ENCODE assay signal across 17 mouse cellular contexts in genomic region chr5:33743481-33743880, GRCm38 (mm10). TPM values are rescaled to one million over a fixed set of nuclear protein-coding genes. Genes with fewer than 3 reads are reported as not detected.
DNase-seq lines count a peak whose midpoint lies in the region; ATAC-seq and TF ChIP-seq lines count a peak whose summit lies in the region.
"Had no signal": no experiment of that assay in that cellular context is flagged by ENCODE, and none has a peak within 500 bp of the region (broad histone marks: within the 10 kb centered on the region; RNA-seq: fewer than 3 reads in every experiment).

No protein-coding gene starts in this region.

- no peak for ATAC-seq in heart, embryonic 13.5 days (ENCODE audit: extremely low read depth, insufficient number of reproducible peaks, low FRiP score, low TSS enrichment)
- peak; percentile 40; the same call in 1 of the 2 replicates for ATAC-seq in heart, postnatal 0 days (ENCODE audit: insufficient read depth, low read depth)
- ATAC-seq: forebrain, embryonic 13.5 days; forebrain, postnatal 0 days; intestine, embryonic 16.5 days had no signal

- peak overlapping the region; percentile 59 for H3K27ac ChIP-seq in heart, embryonic 13.5 days (replicated peaks)
- H3K27ac ChIP-seq in heart, adult 2 months, result no peak overlapping the region
- H3K27ac ChIP-seq in heart, postnatal 0 days (ENCODE audit: low read depth), result peak overlapping the region; percentile 36; the same call in 1 of the 2 replicates
- H3K27ac ChIP-seq: embryonic facial prominence, embryonic 10.5 days; forebrain, embryonic 13.5 days; hindbrain, embryonic 15.5 days had no signal

- no peak overlapping the region for H3K4me2 ChIP-seq in heart, embryonic 13.5 days
- no peak overlapping the region for H3K4me2 ChIP-seq in heart, postnatal 0 days (ENCODE audit: low read depth, low read length)
- H3K4me2 ChIP-seq: forebrain, embryonic 13.5 days; hindbrain, embryonic 15.5 days had no signal

- H3K4me1 ChIP-seq in heart, embryonic 13.5 days, result peaks cover 16% of the 10 kb centered on the region
- H3K4me1 ChIP-seq in heart, adult 2 months (ENCODE audit: control insufficient read depth, insufficient read depth, low read length), result no peaks in the 10 kb centered on the region
- H3K4me1 ChIP-seq in heart, postnatal 0 days (ENCODE audit: control insufficient read depth, insufficient read depth), result 0 out of 2 replicates have a peak, but pooled peaks cover 6% of the 10 kb centered on the region
- H3K4me1 ChIP-seq: embryonic facial prominence, embryonic 10.5 days; forebrain, embryonic 13.5 days; hindbrain, embryonic 15.5 days had no signal

- intact Hi-C loops in heart, postnatal 14 days (cut with DNase I), result no loop called here
- intact Hi-C loops in heart, adult 2 months (cut with DNase I), result no loop called here
- intact Hi-C loops in heart, postnatal 36 days (cut with DNase I), result no loop called here

- 47% methylated on average over 8 of the region's 8 CpGs for WGBS in heart, embryonic 13.5 days
- WGBS in heart, adult 2 months, result 58% methylated on average over 8 of the region's 8 CpGs
- WGBS in heart, postnatal 0 days, result 28% methylated on average over 8 of the region's 8 CpGs

- no peaks in the 10 kb centered on the region for H3K79me2 ChIP-seq in heart, adult 2 months (replicated peaks; ENCODE audit: control insufficient read depth, insufficient read depth, low read length)

- TF ChIP-seq CTCF in heart, adult 2 months (IDR thresholded peaks at IDR 0.05), result no peak
- no peak for TF ChIP-seq CTCF in heart, postnatal 0 days (IDR thresholded peaks at IDR 0.05; ENCODE audit: low read depth)

- H3K27me3 ChIP-seq in heart, embryonic 13.5 days (replicated peaks), result no peaks in the 10 kb centered on the region
- H3K27me3 ChIP-seq in heart, adult 2 months (ENCODE audit: control insufficient read depth, insufficient read depth, low read length), result no peaks in the 10 kb centered on the region
- no peaks in the 10 kb centered on the region for H3K27me3 ChIP-seq in heart, postnatal 0 days (ENCODE audit: control insufficient read depth, insufficient read depth, low read length)
- H3K27me3 ChIP-seq: forebrain, embryonic 13.5 days; hindbrain, embryonic 15.5 days had no signal

- TF ChIP-seq EP300 in heart, adult 2 months (IDR thresholded peaks at IDR 0.05; ENCODE audit: insufficient read depth, low read depth, low read length), result no peak
- no peak for TF ChIP-seq EP300 in heart, postnatal 0 days (IDR thresholded peaks at IDR 0.05; ENCODE audit: low read depth)

- H3K9me3 ChIP-seq in heart, embryonic 13.5 days, result no peaks in the 10 kb centered on the region
- H3K9me3 ChIP-seq in heart, postnatal 0 days (replicated peaks; ENCODE audit: control insufficient read depth, low read length), result no peaks in the 10 kb centered on the region
- H3K9me3 ChIP-seq: embryonic facial prominence, embryonic 10.5 days; forebrain, embryonic 13.5 days; hindbrain, embryonic 15.5 days had no signal

- H3K9ac ChIP-seq in heart, embryonic 13.5 days, result no peak overlapping the region
- H3K9ac ChIP-seq in heart, adult 2 months (ENCODE audit: low read depth, low read length), result no peak overlapping the region
- H3K9ac ChIP-seq in heart, postnatal 0 days (replicated peaks; ENCODE audit: low read depth, low read length), result no peak overlapping the region
- H3K9ac ChIP-seq: forebrain, embryonic 13.5 days; forebrain, postnatal 0 days; hindbrain, embryonic 15.5 days had no signal

- peaks cover 80% of the 10 kb centered on the region for H3K36me3 ChIP-seq in heart, embryonic 13.5 days
- H3K36me3 ChIP-seq in heart, adult 2 months (ENCODE audit: control insufficient read depth, insufficient read depth, low read length), result no peaks in the 10 kb centered on the region
- peaks cover 69% of the 10 kb centered on the region for H3K36me3 ChIP-seq in heart, postnatal 0 days (replicated peaks; ENCODE audit: control insufficient read depth, insufficient read depth, low read length)

- H3K4me3 ChIP-seq in heart, embryonic 13.5 days, result no peak overlapping the region
- H3K4me3 ChIP-seq in heart, adult 2 months, result no peak overlapping the region
- no peak overlapping the region for H3K4me3 ChIP-seq in heart, postnatal 0 days (ENCODE audit: low read depth, low read length)
- H3K4me3 ChIP-seq: embryonic facial prominence, embryonic 10.5 days; forebrain, embryonic 13.5 days; hindbrain, embryonic 15.5 days had no signal

- no peak for TF ChIP-seq POLR2A in heart, adult 2 months (IDR thresholded peaks at IDR 0.05; ENCODE audit: insufficient read depth, low read depth, low read length)

- peak; percentile 85 for DNase-seq in heart, adult 11 months
- DNase-seq in heart, postnatal 14 days, result no peak
- no peak for DNase-seq in heart, adult 2 months
- DNase-seq in heart, postnatal 0 days (ENCODE audit: low spot score), result peak; percentile 21
- no peak for DNase-seq in heart, postnatal 36 days
- no peak for DNase-seq in ovary, postnatal 10 days (ENCODE audit: low spot score)
- DNase-seq: cerebellum, adult 2 months; cerebellum, postnatal 10 days; forebrain, postnatal 0 days; gastrocnemius, postnatal 14 days; kidney, adult 8-10 months; kidney, postnatal 25 days had no signal

RNA-seq across cellular contexts. Expression of gene Fgfr3, which starts 22.0 kb away (rescaled TPM):
- 10 to 100 TPM; 12.7 to 13.0 TPM for total RNA-seq in heart, postnatal 14 days (2021)
- 4.1 and 4.3 TPM in 2 replicates for polyA plus RNA-seq in heart, embryonic 13.5 days (2015; fragmentation: Nextera tagmentation; extraction: Ambion mirVana)
- total RNA-seq in heart, adult 2 months (2021), result 10 to 100 TPM in 1 of 2 experiments, 1 to 10 TPM in 1; 8.6 to 10.1 TPM
- polyA plus RNA-seq in heart, adult 2 months (2012; rRNA removed), result 15.1 and 15.4 TPM in 2 replicates
- 12.5 and 19.8 TPM in 2 replicates for total RNA-seq in heart, postnatal 0 days (2014; rRNA removed; ENCODE audit: low replicate concordance)
- polyA plus RNA-seq in heart, postnatal 0 days (2015; fragmentation: Nextera tagmentation; extraction: Ambion mirVana), result 1.4 and 2.0 TPM in 2 replicates
- total RNA-seq in heart, postnatal 36 days (2021), result 1 to 10 TPM; 6.2 to 9.6 TPM

RNA-seq across cellular contexts. Expression of gene Letm1, which starts 39.1 kb away (rescaled TPM):
- 100 to 1,000 TPM; 148 to 169 TPM for total RNA-seq in heart, postnatal 14 days (2021)
- polyA plus RNA-seq in heart, embryonic 13.5 days (2015; fragmentation: Nextera tagmentation; extraction: Ambion mirVana), result 40.9 and 43.5 TPM in 2 replicates
- 100 to 1,000 TPM; 140 to 148 TPM for total RNA-seq in heart, adult 2 months (2021)
- 60.2 and 82.8 TPM in 2 replicates for polyA plus RNA-seq in heart, adult 2 months (2012; rRNA removed)
- 34.0 and 36.9 TPM in 2 replicates for total RNA-seq in heart, postnatal 0 days (2014; rRNA removed; ENCODE audit: low replicate concordance)
- 63.6 and 68.1 TPM in 2 replicates for polyA plus RNA-seq in heart, postnatal 0 days (2015; fragmentation: Nextera tagmentation; extraction: Ambion mirVana)
- 100 to 1,000 TPM; 134 to 161 TPM for total RNA-seq in heart, postnatal 36 days (2021)

Comparison
In these comparisons a context has a peak if more than half of its experiments do, and no peak if none do; other contexts are left out.
1. DNase-seq: peak in heart, adult 11 months (single experiment) and heart, postnatal 0 days (single experiment); none in heart, postnatal 14 days (0 of 2), heart, adult 2 months (0 of 2), heart, postnatal 36 days (0 of 2) and ovary, postnatal 10 days (single experiment).